Mouse (Mus musculus): ENCODE measurements around the gene 1700012A03Rik. TPM values are rescaled to one million over a fixed set of nuclear protein-coding genes. Genes with fewer than 3 reads are reported as not detected.

1700012A03Rik gene
- polyA plus RNA-seq (2016; fragmentation: Nextera tagmentation; extraction: Ambion mirVana), result not detected in 2 replicates

DNA sequence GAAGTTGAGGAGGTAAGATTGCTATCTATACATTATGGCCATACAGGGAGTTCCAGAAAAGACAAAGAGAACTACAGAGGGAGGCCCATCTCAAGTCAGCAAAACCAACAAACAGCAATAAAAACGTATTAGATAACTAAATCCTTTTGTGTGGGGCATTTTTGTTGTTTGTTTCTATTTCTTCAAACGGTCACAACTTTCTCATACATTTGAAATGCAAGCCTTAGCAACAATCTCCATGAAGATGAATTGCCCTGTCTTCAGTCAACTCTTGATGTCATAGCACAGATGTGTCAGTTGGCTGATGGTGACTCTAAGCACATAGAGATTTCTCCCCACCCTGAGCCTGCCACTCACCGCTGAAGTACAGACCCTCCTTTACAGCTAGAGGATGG, at the start of gene 1700012A03Rik:
Gene 1700012A03Rik, plus strand, starts transcription at position 296 of the 395 bp plus-strand sequence.
- no peaks in the 10 kb centered on the region for H3K36me3 ChIP-seq
- WGBS, result 86% methylated on average over 3 of the region's 3 CpGs
- no peak within 1 kb of the TSS for H3K4me3 ChIP-seq
- no peak for ATAC-seq (ENCODE audit: insufficient number of reproducible peaks, insufficient read depth, low FRiP score, low TSS enrichment)
- H3K4me1 ChIP-seq, result no peaks in the 10 kb centered on the region
- no peak within 1 kb of the TSS for H3K27ac ChIP-seq
- H3K9ac ChIP-seq, result no peak within 1 kb of the TSS
- no peaks in the 10 kb centered on the region for H3K9me3 ChIP-seq
- H3K27me3 ChIP-seq, result no peaks in the 10 kb centered on the region
- H3K4me2 ChIP-seq (replicated peaks), result no peak within 1 kb of the TSS

DNA sequence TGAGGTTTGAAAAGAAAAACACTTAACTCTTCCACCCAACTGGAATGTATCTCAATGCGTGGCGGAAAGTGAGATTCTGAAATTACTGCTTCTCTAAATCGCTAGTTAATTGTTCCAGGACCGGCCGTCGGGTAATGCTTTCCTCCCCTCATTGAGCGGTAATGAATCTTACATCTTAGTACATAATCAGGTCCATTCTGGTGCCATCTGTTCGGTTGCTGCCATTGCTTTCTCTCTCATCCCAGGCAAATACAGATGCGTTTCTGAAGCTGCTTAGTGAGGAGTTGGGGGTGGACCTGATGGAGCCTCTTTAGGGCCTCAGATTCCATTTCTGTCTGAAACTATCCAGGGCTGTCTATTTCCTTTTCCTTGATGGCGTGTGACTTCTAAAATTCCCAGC, 45.8 kb upstream of the 1700012A03Rik start:
- Histone ChIP-seq H3K36me3 (no peaks in the 10 kb centered on the region), H3K9ac (no peak overlapping the region), H3K9me3 (no peaks in the 10 kb centered on the region), H3K27me3 (no peaks in the 10 kb centered on the region), H3K4me2 (replicated peaks) (no peak overlapping the region), H3K27ac (no peak overlapping the region), H3K4me1 (no peaks in the 10 kb centered on the region), H3K4me3 (no peak overlapping the region)
- no peak for ATAC-seq (ENCODE audit: insufficient number of reproducible peaks, insufficient read depth, low FRiP score, low TSS enrichment)
- WGBS, result 77% methylated on average over 10 of the region's 10 CpGs

DNA sequence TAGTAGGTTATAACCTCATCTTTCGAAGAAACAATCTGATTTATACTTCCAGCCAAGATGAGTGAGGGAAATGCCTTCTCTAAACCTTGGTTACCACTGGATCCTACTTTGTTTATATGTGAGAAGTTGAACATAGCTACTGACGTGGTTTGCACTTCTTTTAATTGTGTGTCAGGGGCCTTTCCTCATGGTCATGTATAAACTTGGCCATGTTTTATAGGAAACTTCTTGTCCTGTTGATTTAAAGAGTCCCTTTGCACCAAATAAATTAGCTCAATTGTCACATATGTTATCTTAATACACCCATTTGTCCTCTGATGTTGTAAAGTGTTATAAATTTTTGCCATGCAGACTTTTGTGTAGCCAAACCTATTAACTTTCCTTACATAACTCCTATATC, 44.1 kb upstream of the 1700012A03Rik start:
- H3K4me3 ChIP-seq, result no peak overlapping the region
- no peak overlapping the region for H3K9ac ChIP-seq
- ATAC-seq (ENCODE audit: insufficient number of reproducible peaks, insufficient read depth, low FRiP score, low TSS enrichment), result no peak
- no peaks in the 10 kb centered on the region for H3K27me3 ChIP-seq
- WGBS, result 77% methylated on average over 2 of the region's 2 CpGs
- no peaks in the 10 kb centered on the region for H3K9me3 ChIP-seq
- no peaks in the 10 kb centered on the region for H3K4me1 ChIP-seq
- H3K27ac ChIP-seq, result no peak overlapping the region
- H3K4me2 ChIP-seq (replicated peaks), result no peak overlapping the region
- no peaks in the 10 kb centered on the region for H3K36me3 ChIP-seq

DNA sequence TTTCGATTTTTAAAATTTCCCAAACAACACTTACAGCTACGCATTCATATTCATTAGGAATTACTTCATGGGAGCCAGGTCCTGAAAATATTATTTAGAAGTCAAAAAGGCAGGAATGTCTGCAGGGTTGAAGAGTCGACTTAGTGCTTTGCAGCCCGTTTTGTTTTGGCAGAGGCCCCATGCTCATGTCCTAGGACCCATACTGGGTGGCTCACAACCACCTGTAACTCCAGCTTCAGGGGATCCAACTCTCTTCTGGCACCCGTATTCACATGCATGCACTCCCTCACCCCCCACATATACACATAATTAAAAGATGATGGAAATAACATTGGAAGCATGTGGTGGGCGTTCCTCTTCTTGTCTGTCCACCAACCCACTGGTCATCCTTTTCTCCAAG, 43.7 kb upstream of the 1700012A03Rik start:
- no peak for ATAC-seq (ENCODE audit: insufficient number of reproducible peaks, insufficient read depth, low FRiP score, low TSS enrichment)
- Histone ChIP-seq H3K9me3 (no peaks in the 10 kb centered on the region), H3K4me1 (no peaks in the 10 kb centered on the region), H3K4me3 (no peak overlapping the region), H3K4me2 (replicated peaks) (no peak overlapping the region), H3K9ac (no peak overlapping the region), H3K36me3 (no peaks in the 10 kb centered on the region), H3K27ac (no peak overlapping the region), H3K27me3 (no peaks in the 10 kb centered on the region)
- 86% methylated on average over 6 of the region's 6 CpGs for WGBS

DNA sequence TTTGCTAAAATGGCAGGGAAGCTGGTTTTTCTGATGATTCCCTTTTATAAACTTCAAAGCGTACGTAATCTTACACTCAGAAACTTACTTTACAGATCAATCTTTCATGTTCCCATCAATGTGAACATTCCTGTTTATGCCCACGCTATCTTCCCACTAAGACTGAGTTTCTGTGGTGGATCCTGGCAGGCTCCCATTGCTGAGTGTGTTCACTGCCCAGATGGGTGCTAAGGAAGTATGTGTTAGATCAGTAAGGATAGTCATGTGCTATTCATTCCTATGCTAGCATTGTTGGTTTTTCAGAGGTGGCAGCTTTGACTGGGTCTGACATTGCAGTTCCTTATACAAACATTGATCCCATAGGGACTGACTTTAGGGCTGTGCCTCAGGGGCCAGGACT, 42.7 kb upstream of the 1700012A03Rik start:
- Histone ChIP-seq H3K27me3 (no peaks in the 10 kb centered on the region), H3K4me1 (no peaks in the 10 kb centered on the region), H3K4me3 (no peak overlapping the region), H3K9ac (no peak overlapping the region), H3K27ac (no peak overlapping the region), H3K9me3 (no peaks in the 10 kb centered on the region), H3K36me3 (no peaks in the 10 kb centered on the region), H3K4me2 (replicated peaks) (no peak overlapping the region)
- ATAC-seq (ENCODE audit: insufficient number of reproducible peaks, insufficient read depth, low FRiP score, low TSS enrichment), result no peak
- 88% methylated on average over 3 of the region's 3 CpGs for WGBS

DNA sequence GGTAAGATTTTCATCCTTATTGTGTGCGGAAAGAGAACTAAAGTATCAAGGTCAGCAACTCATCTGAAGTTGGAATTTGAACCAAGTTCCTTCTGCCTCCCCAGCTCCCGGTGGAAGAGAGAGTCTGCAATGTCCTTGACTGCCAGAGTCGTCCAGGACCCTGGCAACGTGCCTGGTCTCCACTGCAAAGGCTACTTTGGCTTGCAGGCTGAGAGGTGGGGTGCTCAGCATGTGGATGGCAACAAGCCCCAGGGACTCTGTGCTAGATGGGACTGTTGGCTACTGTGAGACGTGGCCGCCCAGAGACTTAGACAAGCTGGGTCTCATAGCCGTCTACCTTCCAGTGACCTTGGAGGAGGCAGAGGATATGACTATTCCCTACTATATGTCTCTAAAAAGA, 33.2 kb upstream of the 1700012A03Rik start:
- H3K36me3 ChIP-seq, result no peaks in the 10 kb centered on the region

DNA sequence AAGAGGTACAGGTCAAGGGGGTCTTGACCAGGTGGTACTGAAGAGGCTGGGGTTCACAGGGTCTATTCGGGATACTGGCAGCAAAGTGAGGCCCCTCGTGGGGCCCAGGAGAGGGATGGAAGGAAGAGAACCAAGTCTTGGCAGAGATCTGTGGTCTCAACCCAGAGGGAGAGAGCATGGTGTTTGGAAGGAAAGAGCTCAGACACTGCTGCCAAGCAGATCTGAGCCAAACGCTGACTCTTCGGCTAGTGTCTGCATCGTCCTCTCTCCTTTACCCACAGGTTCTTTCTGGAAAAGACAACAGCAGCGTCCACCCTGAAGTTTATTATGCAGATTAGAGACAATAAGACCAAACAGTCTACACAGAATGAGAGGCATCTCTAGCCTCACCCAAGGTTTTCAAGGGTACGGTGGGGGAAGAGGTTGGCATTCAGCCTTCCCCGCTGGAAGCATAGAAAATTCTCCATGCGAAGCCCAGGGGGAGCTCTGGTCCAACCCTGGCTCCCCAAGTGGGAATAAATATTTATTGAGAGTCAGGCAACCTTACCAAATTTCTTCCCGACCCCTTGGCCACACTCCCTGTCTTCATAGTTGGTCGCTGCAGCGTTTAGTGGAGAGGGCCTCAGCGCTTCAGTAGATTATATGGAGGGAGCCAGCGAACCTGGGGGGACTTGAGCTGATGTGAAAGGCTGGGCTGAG, 32.5 kb upstream of the 1700012A03Rik start:
- no peak for ATAC-seq (ENCODE audit: insufficient number of reproducible peaks, insufficient read depth, low FRiP score, low TSS enrichment)
- WGBS, result 79% methylated on average over 14 of the region's 14 CpGs
- H3K4me2 ChIP-seq (replicated peaks), result no peak overlapping the region
- H3K27ac ChIP-seq, result no peak overlapping the region
- H3K27me3 ChIP-seq, result no peaks in the 10 kb centered on the region
- H3K4me3 ChIP-seq, result no peak overlapping the region
- no peak overlapping the region for H3K9ac ChIP-seq
- H3K36me3 ChIP-seq, result no peaks in the 10 kb centered on the region
- no peaks in the 10 kb centered on the region for H3K9me3 ChIP-seq
- H3K4me1 ChIP-seq, result no peaks in the 10 kb centered on the region

More for the DNA sequence above, 33.2 kb upstream of the 1700012A03Rik start:
- no peaks in the 10 kb centered on the region for H3K9me3 ChIP-seq
- no peak overlapping the region for H3K27ac ChIP-seq
- no peak overlapping the region for H3K4me2 ChIP-seq (replicated peaks)
- no peak overlapping the region for H3K4me3 ChIP-seq
- no peak for ATAC-seq (ENCODE audit: insufficient number of reproducible peaks, insufficient read depth, low FRiP score, low TSS enrichment)
- H3K27me3 ChIP-seq, result no peaks in the 10 kb centered on the region
- H3K4me1 ChIP-seq, result no peaks in the 10 kb centered on the region
- no peak overlapping the region for H3K9ac ChIP-seq
- 86% methylated on average over 7 of the region's 7 CpGs for WGBS

DNA sequence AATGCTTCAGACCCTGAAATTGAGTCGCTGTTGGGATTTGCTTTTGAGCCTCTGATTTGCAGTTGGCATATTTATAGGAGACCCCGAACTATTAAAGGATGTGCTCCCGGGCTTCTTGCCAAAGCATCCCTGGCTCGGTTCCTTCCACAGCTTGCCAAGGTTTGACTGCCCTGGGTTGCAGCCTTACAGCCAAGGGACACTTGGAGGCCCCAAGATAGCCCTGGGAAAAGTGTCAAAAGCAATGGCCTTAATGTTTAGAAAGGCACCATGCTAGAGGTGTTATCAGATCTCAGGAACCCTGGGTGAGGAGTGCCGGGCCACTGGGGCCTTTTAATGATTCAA, 32.0 kb upstream of the 1700012A03Rik start:
- no peak for ATAC-seq (ENCODE audit: insufficient number of reproducible peaks, insufficient read depth, low FRiP score, low TSS enrichment)
- H3K4me2 ChIP-seq (replicated peaks), result no peak overlapping the region
- no peak overlapping the region for H3K27ac ChIP-seq
- no peak overlapping the region for H3K9ac ChIP-seq
- H3K27me3 ChIP-seq, result no peaks in the 10 kb centered on the region
- WGBS, result 83% methylated on average over 5 of the region's 5 CpGs
- H3K4me3 ChIP-seq, result no peak overlapping the region
- no peaks in the 10 kb centered on the region for H3K36me3 ChIP-seq
- H3K9me3 ChIP-seq, result no peaks in the 10 kb centered on the region
- H3K4me1 ChIP-seq, result no peaks in the 10 kb centered on the region

DNA sequence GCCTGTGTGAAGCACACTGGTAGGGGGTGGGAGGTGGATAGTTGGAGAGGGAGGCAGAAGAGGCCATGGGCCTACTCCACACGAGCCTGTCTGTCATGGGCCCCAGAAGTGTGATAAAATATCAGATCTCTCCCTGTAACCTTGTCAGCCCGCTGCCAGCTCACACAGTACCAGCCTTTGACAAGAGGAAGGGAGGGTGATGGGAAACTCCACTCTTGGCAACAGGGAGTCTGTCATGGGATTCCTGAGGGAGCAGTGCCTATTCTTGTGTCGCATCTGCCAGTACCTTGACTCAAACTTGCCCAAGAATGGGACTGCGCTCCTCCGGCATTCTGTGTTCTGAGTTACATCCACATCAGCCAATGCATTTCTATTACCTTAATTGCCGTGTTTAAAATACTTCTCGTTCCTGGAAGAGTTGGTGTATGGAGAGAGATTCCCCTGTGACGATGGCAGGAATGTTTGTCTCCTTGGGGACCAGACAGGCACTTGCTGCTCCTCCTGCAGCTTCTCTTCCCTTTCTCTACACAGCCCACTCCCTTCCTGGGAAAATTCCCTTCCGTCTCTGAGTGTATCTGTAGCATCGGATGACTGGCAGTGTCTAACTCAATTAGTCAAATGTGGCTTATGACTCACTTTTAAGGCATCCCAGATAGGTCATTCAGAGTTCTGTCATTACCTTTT, 28.1 kb upstream of the 1700012A03Rik start:
- Histone ChIP-seq H3K27ac (no peak overlapping the region), H3K9me3 (0 out of 2 replicates have a peak, but pooled peaks cover 3% of the 10 kb centered on the region), H3K4me2 (replicated peaks) (no peak overlapping the region), H3K27me3 (no peaks in the 10 kb centered on the region), H3K9ac (no peak overlapping the region), H3K36me3 (no peaks in the 10 kb centered on the region), H3K4me3 (no peak overlapping the region), H3K4me1 (no peaks in the 10 kb centered on the region)
- ATAC-seq (ENCODE audit: insufficient number of reproducible peaks, insufficient read depth, low FRiP score, low TSS enrichment), result no peak
- 78% methylated on average over 10 of the region's 10 CpGs for WGBS

DNA sequence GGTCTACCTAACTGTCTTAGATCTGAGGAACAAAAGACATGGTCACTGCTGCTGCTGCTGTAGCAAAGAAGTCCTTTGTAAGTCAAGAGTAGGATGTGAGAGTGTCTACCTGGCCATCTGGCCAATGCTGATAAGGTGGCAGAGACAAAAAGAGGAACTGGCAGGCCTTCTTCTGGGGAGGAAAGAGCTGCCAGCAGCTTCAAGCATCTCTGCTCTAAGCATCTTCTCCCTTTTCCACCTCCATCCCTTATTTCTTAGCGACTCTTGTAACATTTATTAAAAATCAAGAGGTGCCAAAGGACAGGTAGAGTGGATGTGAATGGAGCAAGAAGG, 27.5 kb upstream of the 1700012A03Rik start:
- Histone ChIP-seq H3K27ac (no peak overlapping the region), H3K27me3 (no peaks in the 10 kb centered on the region), H3K9me3 (0 out of 2 replicates have a peak, but pooled peaks cover 3% of the 10 kb centered on the region), H3K36me3 (no peaks in the 10 kb centered on the region), H3K4me3 (no peak overlapping the region), H3K4me1 (no peaks in the 10 kb centered on the region), H3K9ac (no peak overlapping the region), H3K4me2 (replicated peaks) (no peak overlapping the region)
- WGBS, result 91% methylated on average over 1 of the region's 1 CpGs
- no peak for ATAC-seq (ENCODE audit: insufficient number of reproducible peaks, insufficient read depth, low FRiP score, low TSS enrichment)

DNA sequence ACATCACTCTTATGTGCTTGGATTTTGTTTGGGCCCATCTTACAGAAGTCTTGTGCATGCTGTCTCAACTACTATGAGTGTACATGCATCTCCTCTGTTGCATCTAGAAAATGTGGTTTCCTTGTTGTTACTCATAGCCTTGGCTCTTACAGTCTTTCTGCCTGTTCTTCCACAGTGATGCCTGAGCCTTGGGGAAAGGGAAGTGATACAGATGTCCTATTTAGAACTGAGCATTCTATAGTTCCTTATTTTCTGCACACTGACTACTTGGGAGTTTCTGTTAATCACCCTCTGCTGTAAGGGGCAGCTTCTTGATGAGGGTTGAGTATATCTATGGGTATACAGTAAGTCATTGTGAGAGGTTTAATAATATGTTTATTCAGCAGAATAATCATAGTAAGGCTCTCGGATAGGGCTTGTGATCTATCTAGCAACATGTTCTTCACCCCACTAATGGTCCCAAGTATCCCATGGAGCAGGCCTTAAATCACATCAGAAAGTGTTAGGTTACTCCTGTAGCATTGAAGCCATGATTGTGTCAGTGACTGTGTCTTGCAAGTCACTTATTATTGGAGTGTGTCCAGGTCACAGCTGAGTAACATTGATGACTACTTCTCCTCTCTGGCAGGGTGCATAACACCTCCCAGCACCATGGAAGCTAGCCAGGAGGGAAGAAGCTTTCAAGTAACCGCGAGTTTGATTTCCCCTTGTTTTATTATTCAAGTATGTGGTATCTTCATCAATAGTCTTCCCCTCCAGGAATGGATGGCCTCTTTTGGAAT, 21.6 kb upstream of the 1700012A03Rik start:
- Histone ChIP-seq H3K4me3 (no peak overlapping the region), H3K27ac (no peak overlapping the region), H3K4me2 (replicated peaks) (no peak overlapping the region), H3K9ac (no peak overlapping the region), H3K36me3 (no peaks in the 10 kb centered on the region), H3K4me1 (no peaks in the 10 kb centered on the region), H3K27me3 (no peaks in the 10 kb centered on the region), H3K9me3 (0 out of 2 replicates have a peak, but pooled peaks cover 3% of the 10 kb centered on the region)
- ATAC-seq (ENCODE audit: insufficient number of reproducible peaks, insufficient read depth, low FRiP score, low TSS enrichment), result no peak
- WGBS, result 91% methylated on average over 3 of the region's 3 CpGs

DNA sequence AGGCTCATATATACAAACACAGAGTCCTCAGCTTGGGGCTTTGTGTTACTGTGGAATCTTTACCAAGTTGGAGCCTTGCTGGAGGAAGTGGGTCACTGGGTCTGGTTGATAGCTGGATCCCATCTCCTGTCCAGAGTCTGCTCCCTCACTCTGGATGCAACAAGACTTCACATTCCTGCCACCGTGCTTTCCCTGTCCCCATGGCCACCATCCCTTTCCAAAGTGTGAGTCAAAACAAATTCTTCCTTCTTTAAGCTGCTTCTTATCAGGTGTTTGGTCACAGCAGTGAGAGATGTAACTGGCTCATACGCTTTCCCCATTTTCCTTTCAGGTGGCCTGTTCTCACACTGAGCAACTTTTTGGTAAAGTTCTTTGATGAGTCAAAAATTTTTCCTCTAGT, 15.8 kb upstream of the 1700012A03Rik start:
- Histone ChIP-seq H3K36me3 (no peaks in the 10 kb centered on the region), H3K4me2 (replicated peaks) (no peak overlapping the region), H3K27me3 (no peaks in the 10 kb centered on the region), H3K9ac (no peak overlapping the region), H3K27ac (no peak overlapping the region), H3K9me3 (no peaks in the 10 kb centered on the region), H3K4me1 (no peaks in the 10 kb centered on the region), H3K4me3 (no peak overlapping the region)
- ATAC-seq (ENCODE audit: insufficient number of reproducible peaks, insufficient read depth, low FRiP score, low TSS enrichment), result no peak
- WGBS, result 77% methylated on average over 2 of the region's 2 CpGs
